Mouse (Mus musculus) ES-Bruce4 (cell line): ENCODE measurements around the gene Hagh. TPM values are rescaled to one million over a fixed set of nuclear protein-coding genes. Genes with fewer than 3 reads are reported as not detected.

Experiments used
- H3K27ac ChIP-seq: 2 replicates; pipeline ENCODE4 v1.5.1; 2012; ENCODE audit warnings: low read length, inconsistent platforms; ENCODE audit not compliant: insufficient read depth
- H3K27me3 ChIP-seq: 2 replicates; pipeline ENCODE4 v1.6.1; 2012; ENCODE audit warnings: mild to moderate bottlenecking, low read length, inconsistent platforms; ENCODE audit not compliant: control insufficient read depth, poor library complexity, insufficient read depth, severe bottlenecking
- H3K36me3 ChIP-seq: 2 replicates; pipeline ENCODE4 v1.6.1; 2012; ENCODE audit warnings: inconsistent platforms, mild to moderate bottlenecking, low read length, moderate library complexity; ENCODE audit not compliant: control insufficient read depth, poor library complexity, insufficient read depth, severe bottlenecking
- H3K4me1 ChIP-seq: one replicate; pipeline ENCODE4 v1.8.1; 2011; ENCODE audit warnings: low read length; ENCODE audit not compliant: control insufficient read depth, insufficient read depth
- H3K4me3 ChIP-seq: 2 replicates; pipeline ENCODE4 v1.5.1; 2011; ENCODE audit warnings: low read depth, mild to moderate bottlenecking, low read length
- H3K9ac ChIP-seq: 2 replicates; pipeline ENCODE4 v1.6.1; 2012; ENCODE audit warnings: low read depth, mild to moderate bottlenecking, inconsistent platforms; ENCODE audit not compliant: poor library complexity, severe bottlenecking
- H3K9me3 ChIP-seq: replicated peaks from 2 replicates; pipeline ENCODE4 v1.6.1; 2012; ENCODE audit warnings: mild to moderate bottlenecking, low read length, inconsistent platforms; ENCODE audit not compliant: control insufficient read depth, poor library complexity, insufficient read depth, severe bottlenecking
- CTCF ChIP-seq: IDR thresholded peaks from one replicate; pipeline ENCODE4 v1.8.1; 2011; ENCODE audit warnings: low read depth, low read length
- EP300 ChIP-seq: IDR thresholded peaks from 2 replicates; pipeline ENCODE4 v1.6.1; 2011; ENCODE audit warnings: low read depth, low read length; ENCODE audit not compliant: insufficient read depth
- POLR2A ChIP-seq: IDR thresholded peaks from one replicate; pipeline ENCODE4 v1.8.1; 2011; ENCODE audit warnings: low read length; ENCODE audit not compliant: insufficient read depth
- polyA plus RNA-seq: library from polyadenylated mRNA; stranded (reverse); fragments of >200 nt; gene quantifications from 2 replicates; pipeline ENCODE4 v1.2.4, GENCODE M21; 2011; ENCODE audit warnings: low read depth; ENCODE audit not compliant: missing spikeins, insufficient read depth, insufficient read length

Hagh gene
- polyA plus RNA-seq, 1 experiment: 26.9 TPM

DNA sequence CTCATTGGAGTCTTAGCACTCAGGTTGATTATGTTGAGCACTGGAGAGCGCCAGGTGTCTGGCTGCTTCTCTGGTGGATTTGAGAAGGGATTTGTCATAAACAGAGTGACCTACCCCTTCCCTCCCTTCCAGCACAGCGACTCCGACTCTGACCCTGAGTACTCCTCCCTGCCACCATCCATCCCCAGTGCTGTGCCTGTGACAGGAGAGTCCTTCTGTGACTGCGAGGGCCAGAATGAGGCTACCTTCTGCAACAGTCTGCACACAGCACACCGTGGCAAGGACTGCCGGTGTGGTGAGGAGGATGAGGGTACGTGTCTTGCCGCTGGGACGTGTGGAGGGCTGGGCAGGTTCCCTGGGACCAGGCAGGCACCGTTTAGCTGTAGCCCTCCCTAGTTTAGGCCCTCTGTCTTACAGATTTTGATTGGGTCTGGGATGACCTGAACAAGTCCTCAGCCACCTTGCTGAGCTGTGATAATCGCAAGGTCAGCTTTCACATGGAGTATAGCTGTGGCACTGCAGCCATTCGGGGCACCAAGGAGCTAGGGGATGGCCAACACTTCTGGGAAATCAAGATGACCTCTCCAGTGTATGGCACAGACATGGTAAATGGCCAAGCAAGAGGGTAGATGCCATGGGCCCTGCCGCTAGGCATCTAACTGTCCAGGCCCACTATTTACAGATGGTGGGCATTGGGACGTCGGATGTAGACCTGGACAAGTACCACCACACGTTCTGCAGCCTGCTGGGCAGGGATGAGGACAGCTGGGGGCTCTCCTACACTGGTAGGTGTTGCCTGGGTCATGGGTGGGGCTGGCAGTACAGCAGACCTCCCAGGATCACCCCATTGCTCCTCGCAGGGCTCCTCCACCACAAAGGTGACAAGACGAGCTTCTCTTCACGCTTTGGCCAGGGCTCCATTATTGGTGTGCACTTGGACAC lies 50.5 kb downstream of the Hagh start:
- Histone ChIP-seq H3K27me3 (no peaks in the 10 kb centered on the region), H3K9ac (no peak overlapping the region), H3K4me3 (no peak overlapping the region), H3K27ac (no peak overlapping the region), H3K4me1 (no peaks in the 10 kb centered on the region), H3K9me3 (no peaks in the 10 kb centered on the region), H3K36me3 (no peaks in the 10 kb centered on the region)
- TF ChIP-seq POLR2A (no peak), CTCF (no peak), EP300 (no peak)

DNA sequence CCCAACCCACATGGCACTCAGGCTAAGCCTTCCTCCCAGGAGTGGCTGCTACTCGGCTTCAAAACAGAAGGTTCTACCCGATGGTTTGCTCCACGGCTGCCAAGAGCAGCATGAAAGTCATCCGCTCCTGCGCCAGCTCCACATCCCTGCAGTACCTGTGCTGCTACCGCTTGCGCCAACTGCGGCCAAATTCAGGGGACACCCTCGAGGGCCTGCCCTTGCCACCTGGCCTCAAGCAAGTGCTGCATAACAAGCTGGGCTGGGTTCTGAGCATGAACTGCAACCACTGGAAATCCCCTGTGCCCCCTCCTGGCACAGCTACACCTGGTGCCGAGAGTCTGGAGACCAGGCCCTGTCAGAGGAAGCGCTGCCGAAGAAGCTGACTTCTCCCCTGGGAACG lies 51.4 kb downstream of the Hagh start:
- Histone ChIP-seq H3K4me1 (no peaks in the 10 kb centered on the region), H3K36me3 (no peaks in the 10 kb centered on the region), H3K4me3 (no peak overlapping the region), H3K9ac (no peak overlapping the region), H3K27me3 (no peaks in the 10 kb centered on the region), H3K9me3 (no peaks in the 10 kb centered on the region), H3K27ac (no peak overlapping the region)
- TF ChIP-seq EP300: no peak
- TF ChIP-seq POLR2A: no peak
- TF ChIP-seq CTCF: no peak

DNA sequence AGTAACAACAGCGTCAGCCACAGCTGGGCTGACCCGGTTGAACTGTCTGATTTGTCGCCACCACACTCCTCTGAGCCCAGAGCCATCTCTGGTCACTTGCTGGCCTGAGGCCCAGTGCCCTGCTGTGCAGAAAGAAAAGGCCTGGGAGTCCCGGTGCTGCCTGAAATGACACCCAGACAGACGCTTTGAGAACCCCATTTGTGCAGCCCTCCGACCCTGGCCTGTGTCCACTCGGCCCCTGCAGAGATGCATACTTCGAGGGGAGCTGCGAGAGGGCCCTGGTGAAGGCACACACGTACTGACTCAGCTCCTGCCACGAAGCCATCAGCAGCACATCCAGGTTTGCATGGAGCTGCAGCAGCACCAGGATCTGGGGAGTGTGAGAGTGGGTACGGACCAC lies 52.8 kb downstream of the Hagh start:
- Histone ChIP-seq H3K27ac (no peak overlapping the region), H3K4me1 (no peaks in the 10 kb centered on the region), H3K36me3 (no peaks in the 10 kb centered on the region), H3K9ac (no peak overlapping the region), H3K27me3 (no peaks in the 10 kb centered on the region), H3K4me3 (no peak overlapping the region), H3K9me3 (no peaks in the 10 kb centered on the region)
- no peak for TF ChIP-seq POLR2A
- TF ChIP-seq EP300: no peak
- no peak for TF ChIP-seq CTCF

- Histone ChIP-seq H3K4me1 (no peaks in the 10 kb centered on the region), H3K4me3 (no peak overlapping the region), H3K36me3 (no peaks in the 10 kb centered on the region), H3K9ac (no peak overlapping the region), H3K9me3 (no peaks in the 10 kb centered on the region), H3K27ac (no peak overlapping the region), H3K27me3 (no peaks in the 10 kb centered on the region)
- TF ChIP-seq CTCF: no peak
- TF ChIP-seq POLR2A: no peak
- no peak for TF ChIP-seq EP300
These were observed 53.3 kb downstream of the Hagh start for GRCm38 (mm10) chr17:24893276-24893675.

- Histone ChIP-seq H3K9me3 (no peaks in the 10 kb centered on the region), H3K27me3 (no peaks in the 10 kb centered on the region), H3K36me3 (no peaks in the 10 kb centered on the region), H3K4me1 (no peaks in the 10 kb centered on the region), H3K9ac (peak overlapping the region; percentile 68), H3K4me3 (peak overlapping the region; percentile 77), H3K27ac (no peak overlapping the region)
- TF ChIP-seq POLR2A (no peak), EP300 (no peak), CTCF (no peak)
These were observed 54.4 kb downstream of the Hagh start for GRCm38 (mm10) chr17:24894061-24894994.
